Mouse (Mus musculus) cerebellum, postnatal 4 days (tissue): Measurements from ENCODE around the gene Kif3c.
A peak's percentile ranks its signal among the peaks of the same experiment; 100 is the strongest.

Experiments used
- DNase-seq, 2 experiments: peaks; one replicate each; pipeline ENCODE4 v3.0.0; 2022; ENCODE audit warnings: low spot score in 2 of 2, mixed read lengths in 1 of 2

The Kif3c gene

GRCm38 (mm10) chr12:3424179-3424578, 59.2 kb downstream of the Kif3c start:
- DNase-seq, result no peak

GRCm38 (mm10) chr12:3425375-3426341, 60.7 kb downstream of the Kif3c start:
- no peak for DNase-seq

- DNase-seq, result peak; percentile 96 to 99
Measured at GRCm38 (mm10) chr12:3426530-3427034, 61.6 kb downstream of the Kif3c start, which contains the start of gene Asxl2. Gene Asxl2 (plus strand): TSS chr12:3426857.

- peak; percentile 35 to 59 for DNase-seq
Measured at GRCm38 (mm10) chr12:3427067-3427889, 62.3 kb downstream of the Kif3c start.

- DNase-seq, result no peak
Measured at GRCm38 (mm10) chr12:3427891-3428775, 63.2 kb downstream of the Kif3c start.

- no peak for DNase-seq
Measured at GRCm38 (mm10) chr12:3429681-3430442, 64.9 kb downstream of the Kif3c start.

GRCm38 (mm10) chr12:3430443-3430753, 65.5 kb downstream of the Kif3c start:
- DNase-seq, result no peak

GRCm38 (mm10) chr12:3430985-3431384, 66.1 kb downstream of the Kif3c start:
- DNase-seq, result no peak

- no peak for DNase-seq
Measured at GRCm38 (mm10) chr12:3433736-3434135, 68.8 kb downstream of the Kif3c start.

GRCm38 (mm10) chr12:3436446-3436845, 71.5 kb downstream of the Kif3c start:
- DNase-seq, result no peak

- no peak for DNase-seq
Measured at GRCm38 (mm10) chr12:3437815-3438214, 72.9 kb downstream of the Kif3c start.

- no peak for DNase-seq
Measured at GRCm38 (mm10) chr12:3440916-3441315, 76.0 kb downstream of the Kif3c start.

- no peak for DNase-seq
Measured at GRCm38 (mm10) chr12:3441361-3441760, 76.4 kb downstream of the Kif3c start.

GRCm38 (mm10) chr12:3453554-3453953, 88.6 kb downstream of the Kif3c start:
- no peak for DNase-seq
